ENCODE assay signal across 8 mouse cellular contexts in the genomic region with DNA sequence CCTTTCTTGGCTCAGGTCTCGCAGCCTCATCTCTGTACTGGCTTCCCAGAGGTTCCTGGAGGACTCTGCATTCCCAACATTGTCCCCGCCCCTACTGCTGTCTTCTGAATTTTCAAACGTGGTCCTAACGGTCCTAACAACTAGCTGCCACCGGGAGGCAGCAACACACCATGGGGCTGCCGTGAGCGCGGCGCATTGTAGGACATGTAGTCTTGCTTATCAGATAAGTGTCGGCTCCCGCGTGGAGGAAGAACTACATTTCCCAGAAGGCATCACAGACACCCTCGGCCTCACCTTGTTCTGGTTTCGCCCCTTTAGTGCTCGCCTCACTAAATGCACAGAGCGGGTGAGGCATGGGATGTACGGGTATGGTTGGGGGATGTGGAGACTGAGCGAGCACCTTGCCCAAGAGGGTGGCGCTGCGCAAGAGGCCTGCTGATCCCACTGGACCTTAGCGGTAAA. TPM values are rescaled to one million over a fixed set of nuclear protein-coding genes. Genes with fewer than 3 reads are reported as not detected.
DNase-seq lines count a peak whose midpoint lies in the region; ATAC-seq lines count a peak whose summit lies in the region.

No protein-coding gene starts in this region.

- peak overlapping the region; percentile 58 for H3K4me2 ChIP-seq in hindbrain, embryonic 14.5 days (replicated peaks)

- ATAC-seq in hindbrain, embryonic 14.5 days (ENCODE audit: low FRiP score) = peak; percentile 100

- H3K36me3 ChIP-seq in hindbrain, embryonic 14.5 days (replicated peaks; ENCODE audit: control insufficient read depth, insufficient read depth) = no peaks in the 10 kb centered on the region

- peak; percentile 100 for DNase-seq in R1 (ENCODE audit: low read depth, low spot score)
- peak; percentile 93 to 95 for DNase-seq in cerebellum, postnatal 25 days
- peak; percentile 88 to 93 for DNase-seq in frontal cortex, postnatal 25 days (ENCODE audit: low spot score in 2 of 2)
- DNase-seq in hindbrain, embryonic 14.5 days (ENCODE audit: low spot score) = peak; percentile 96
- peak; percentile 93 to 95 for DNase-seq in layer of hippocampus, postnatal 36 days
- peak; percentile 97 for DNase-seq in lung, postnatal 36 days
- DNase-seq in retina, postnatal 1 day = peak; percentile 98
- peak; percentile 64 to 90 for DNase-seq in urinary bladder, adult 18-20 months (ENCODE audit: low spot score in 2 of 2)

- no peaks in the 10 kb centered on the region for H3K9me3 ChIP-seq in hindbrain, embryonic 14.5 days (ENCODE audit: control insufficient read depth, low read length)

- no peaks in the 10 kb centered on the region for H3K27me3 ChIP-seq in hindbrain, embryonic 14.5 days (ENCODE audit: control insufficient read depth, insufficient read depth, low read length)

- H3K27ac ChIP-seq in hindbrain, embryonic 14.5 days = peak overlapping the region; percentile 89

- H3K4me3 ChIP-seq in hindbrain, embryonic 14.5 days (replicated peaks; ENCODE audit: low read length) = peak overlapping the region; percentile 38

- no peaks in the 10 kb centered on the region for H3K4me1 ChIP-seq in hindbrain, embryonic 14.5 days (replicated peaks; ENCODE audit: control insufficient read depth, insufficient read depth, low read length)

- under 1% methylated on average over 21 of the region's 21 CpGs for WGBS in hindbrain, embryonic 14.5 days

- peak overlapping the region; percentile 69 for H3K9ac ChIP-seq in hindbrain, embryonic 14.5 days

RNA-seq across cellular contexts. Expression of gene Lrfn3, which starts 11.0 kb away (rescaled TPM):
- 14.5 and 15.0 TPM in 2 replicates for polyA plus RNA-seq in hindbrain, embryonic 14.5 days (2014; fragmentation: Nextera tagmentation; extraction: Ambion mirVana)
- 10 to 100 TPM; 29.3 to 30.7 TPM for total RNA-seq in layer of hippocampus, postnatal 36 days (2021)

RNA-seq across cellular contexts. Expression of gene Tyrobp, which starts 40.0 kb away (rescaled TPM):
- 27.2 and 35.6 TPM in 2 replicates for polyA plus RNA-seq in hindbrain, embryonic 14.5 days (2014; fragmentation: Nextera tagmentation; extraction: Ambion mirVana)
- total RNA-seq in layer of hippocampus, postnatal 36 days (2021) = 10 to 100 TPM; 27.4 to 30.2 TPM

RNA-seq across cellular contexts. Expression of gene Hcst, which starts 46.1 kb away (rescaled TPM):
- polyA plus RNA-seq in hindbrain, embryonic 14.5 days (2014; fragmentation: Nextera tagmentation; extraction: Ambion mirVana) = 1.1 TPM in 1 of 2 replicates, not detected in the other
- total RNA-seq in layer of hippocampus, postnatal 36 days (2021) = not detected

RNA-seq across cellular contexts. Expression of gene Nfkbid, which starts 48.0 kb away (rescaled TPM):
- 1.8 and 2.9 TPM in 2 replicates for polyA plus RNA-seq in hindbrain, embryonic 14.5 days (2014; fragmentation: Nextera tagmentation; extraction: Ambion mirVana)
- total RNA-seq in layer of hippocampus, postnatal 36 days (2021) = 1 to 10 TPM; 3.1 to 3.4 TPM

RNA-seq across cellular contexts. Expression of gene Sdhaf1, which starts 49.8 kb away (rescaled TPM):
- polyA plus RNA-seq in hindbrain, embryonic 14.5 days (2014; fragmentation: Nextera tagmentation; extraction: Ambion mirVana) = 16.5 and 19.2 TPM in 2 replicates
- total RNA-seq in layer of hippocampus, postnatal 36 days (2021) = 1 to 10 TPM; 6.6 to 7.4 TPM

Comparison
In these comparisons a context has a peak if more than half of its experiments do, and no peak if none do; other contexts are left out.
1. Peak in every context shown above with its lines: DNase-seq, ATAC-seq, H3K4me3 ChIP-seq and H3K27ac ChIP-seq.